12 mouse cellular contexts compared by ENCODE assay signal in genomic region chr8:81807578-81807977, GRCm38 (mm10).
DNase-seq lines count a peak whose midpoint lies in the region; ATAC-seq lines count a peak whose summit lies in the region.
"Had no signal": no experiment of that assay in that cellular context is flagged by ENCODE, and none has a peak within 500 bp of the region (broad histone marks: within the 10 kb centered on the region; RNA-seq: fewer than 3 reads in every experiment).

No protein-coding gene starts in this region.

- no peak overlapping the region for H3K4me3 ChIP-seq in neural tube, embryonic 12.5 days
- H3K4me3 ChIP-seq in kidney, embryonic 15.5 days (replicated peaks) = no peak overlapping the region
- no peak overlapping the region for H3K4me3 ChIP-seq in neural tube, embryonic 15.5 days (replicated peaks)
- H3K4me3 ChIP-seq in forebrain, embryonic 16.5 days (replicated peaks; ENCODE audit: low read length) = no peak overlapping the region
- H3K4me3 ChIP-seq: forebrain, embryonic 15.5 days; hindbrain, embryonic 13.5 days; stomach, embryonic 15.5 days had no signal

- no peaks in the 10 kb centered on the region for H3K27me3 ChIP-seq in neural tube, embryonic 12.5 days (replicated peaks)
- no peaks in the 10 kb centered on the region for H3K27me3 ChIP-seq in kidney, embryonic 15.5 days
- H3K27me3 ChIP-seq in neural tube, embryonic 15.5 days (replicated peaks) = no peaks in the 10 kb centered on the region
- no peaks in the 10 kb centered on the region for H3K27me3 ChIP-seq in forebrain, embryonic 16.5 days (replicated peaks; ENCODE audit: control insufficient read depth, insufficient read depth, low read length)
- H3K27me3 ChIP-seq: forebrain, embryonic 15.5 days; hindbrain, embryonic 13.5 days; stomach, embryonic 15.5 days had no signal

- WGBS in neural tube, embryonic 12.5 days = 61% methylated on average over 6 of the region's 6 CpGs
- WGBS in kidney, embryonic 15.5 days = 22% methylated on average over 6 of the region's 6 CpGs
- 42% methylated on average over 6 of the region's 6 CpGs for WGBS in neural tube, embryonic 15.5 days
- 68% methylated on average over 6 of the region's 6 CpGs for WGBS in forebrain, embryonic 16.5 days

- H3K9ac ChIP-seq in neural tube, embryonic 12.5 days = no peak overlapping the region
- H3K9ac ChIP-seq in kidney, embryonic 15.5 days = no peak overlapping the region
- no peak overlapping the region for H3K9ac ChIP-seq in neural tube, embryonic 15.5 days (replicated peaks)
- no peak overlapping the region for H3K9ac ChIP-seq in forebrain, embryonic 16.5 days (replicated peaks; ENCODE audit: low read depth, low read length)
- H3K9ac ChIP-seq: forebrain, embryonic 15.5 days; hindbrain, embryonic 13.5 days; liver, embryonic 14.5 days; stomach, embryonic 15.5 days had no signal

- no peaks in the 10 kb centered on the region for H3K9me3 ChIP-seq in neural tube, embryonic 12.5 days
- no peaks in the 10 kb centered on the region for H3K9me3 ChIP-seq in kidney, embryonic 15.5 days (replicated peaks)
- H3K9me3 ChIP-seq in neural tube, embryonic 15.5 days (replicated peaks) = no peaks in the 10 kb centered on the region
- H3K9me3 ChIP-seq in forebrain, embryonic 16.5 days (ENCODE audit: control insufficient read depth, low read length) = no peaks in the 10 kb centered on the region
- H3K9me3 ChIP-seq: forebrain, embryonic 15.5 days; hindbrain, embryonic 13.5 days; stomach, embryonic 15.5 days had no signal

- no peaks in the 10 kb centered on the region for H3K36me3 ChIP-seq in neural tube, embryonic 12.5 days
- no peaks in the 10 kb centered on the region for H3K36me3 ChIP-seq in kidney, embryonic 15.5 days
- no peaks in the 10 kb centered on the region for H3K36me3 ChIP-seq in neural tube, embryonic 15.5 days
- no peaks in the 10 kb centered on the region for H3K36me3 ChIP-seq in forebrain, embryonic 16.5 days (ENCODE audit: control insufficient read depth, insufficient read depth)
- H3K36me3 ChIP-seq: forebrain, embryonic 15.5 days; hindbrain, embryonic 13.5 days; stomach, embryonic 15.5 days had no signal

- peak; percentile 51 for ATAC-seq in neural tube, embryonic 12.5 days (ENCODE audit: low FRiP score, low read depth)
- ATAC-seq in kidney, embryonic 15.5 days (replicated peaks; ENCODE audit: low FRiP score) = peak; percentile 73
- peak; percentile 36; the same call in 1 of the 2 replicates for ATAC-seq in neural tube, embryonic 15.5 days (ENCODE audit: low FRiP score)
- no peak for ATAC-seq in forebrain, embryonic 16.5 days

- DNase-seq in neural tube, embryonic 10.5 days (ENCODE audit: extremely low spot score, low spot score) = no peak
- peak; percentile 55 for DNase-seq in induced T-regulatory cell, adult 2 months (ENCODE audit: low read depth)
- no peak for DNase-seq in Muller cell, postnatal 12 days (ENCODE audit: inconsistent ontology term)

- no peak overlapping the region for H3K27ac ChIP-seq in neural tube, embryonic 12.5 days
- no peak overlapping the region for H3K27ac ChIP-seq in kidney, embryonic 15.5 days
- H3K27ac ChIP-seq in neural tube, embryonic 15.5 days (replicated peaks) = no peak overlapping the region
- no peak overlapping the region for H3K27ac ChIP-seq in forebrain, embryonic 16.5 days (ENCODE audit: low read length)
- H3K27ac ChIP-seq: forebrain, embryonic 15.5 days; hindbrain, embryonic 13.5 days; liver, embryonic 14.5 days; stomach, embryonic 15.5 days had no signal

- no peaks in the 10 kb centered on the region for H3K4me1 ChIP-seq in neural tube, embryonic 12.5 days
- peaks cover 20% of the 10 kb centered on the region for H3K4me1 ChIP-seq in kidney, embryonic 15.5 days
- peaks cover 7% of the 10 kb centered on the region for H3K4me1 ChIP-seq in neural tube, embryonic 15.5 days
- H3K4me1 ChIP-seq in forebrain, embryonic 16.5 days (replicated peaks; ENCODE audit: control insufficient read depth, insufficient read depth, low read length) = peaks cover 7% of the 10 kb centered on the region

- H3K4me2 ChIP-seq in neural tube, embryonic 12.5 days (replicated peaks) = no peak overlapping the region
- no peak overlapping the region for H3K4me2 ChIP-seq in kidney, embryonic 15.5 days
- no peak overlapping the region for H3K4me2 ChIP-seq in neural tube, embryonic 15.5 days
- H3K4me2 ChIP-seq in forebrain, embryonic 16.5 days (ENCODE audit: low read length) = no peak overlapping the region
- H3K4me2 ChIP-seq: forebrain, embryonic 15.5 days; hindbrain, embryonic 13.5 days; midbrain, embryonic 11.5 days; stomach, embryonic 15.5 days had no signal
